Mouse (Mus musculus): Measurements from ENCODE around the gene Taar3.

- TF ChIP-seq POLR2A (IDR thresholded peaks at IDR 0.05; ENCODE audit: extremely low read depth, insufficient read depth, low read length): no peak
- TF ChIP-seq CTCF (IDR thresholded peaks at IDR 0.05; ENCODE audit: extremely low read depth, insufficient read depth, low read length): no peak
These were observed 15.7 kb downstream of the Taar3 start for GRCm38 (mm10) chr10:23964921-23965610.
